Mouse (Mus musculus) E14TG2a.4 (cell line): ENCODE results near the gene Lrrc9.

Source experiments
- CTCF ChIP-seq: conservative IDR thresholded peaks from 2 replicates; pipeline ENCODE4 v1.5.1; 2014; ENCODE audit warnings: low read length
- NANOG ChIP-seq: IDR thresholded peaks from 2 replicates; pipeline ENCODE4 v1.6.1; 2014; ENCODE audit warnings: borderline replicate concordance, low read length, mixed read lengths
- POU5F1 ChIP-seq: IDR thresholded peaks from 2 replicates; pipeline ENCODE4 v1.6.1; 2014; ENCODE audit warnings: low read length, borderline replicate concordance

DNA sequence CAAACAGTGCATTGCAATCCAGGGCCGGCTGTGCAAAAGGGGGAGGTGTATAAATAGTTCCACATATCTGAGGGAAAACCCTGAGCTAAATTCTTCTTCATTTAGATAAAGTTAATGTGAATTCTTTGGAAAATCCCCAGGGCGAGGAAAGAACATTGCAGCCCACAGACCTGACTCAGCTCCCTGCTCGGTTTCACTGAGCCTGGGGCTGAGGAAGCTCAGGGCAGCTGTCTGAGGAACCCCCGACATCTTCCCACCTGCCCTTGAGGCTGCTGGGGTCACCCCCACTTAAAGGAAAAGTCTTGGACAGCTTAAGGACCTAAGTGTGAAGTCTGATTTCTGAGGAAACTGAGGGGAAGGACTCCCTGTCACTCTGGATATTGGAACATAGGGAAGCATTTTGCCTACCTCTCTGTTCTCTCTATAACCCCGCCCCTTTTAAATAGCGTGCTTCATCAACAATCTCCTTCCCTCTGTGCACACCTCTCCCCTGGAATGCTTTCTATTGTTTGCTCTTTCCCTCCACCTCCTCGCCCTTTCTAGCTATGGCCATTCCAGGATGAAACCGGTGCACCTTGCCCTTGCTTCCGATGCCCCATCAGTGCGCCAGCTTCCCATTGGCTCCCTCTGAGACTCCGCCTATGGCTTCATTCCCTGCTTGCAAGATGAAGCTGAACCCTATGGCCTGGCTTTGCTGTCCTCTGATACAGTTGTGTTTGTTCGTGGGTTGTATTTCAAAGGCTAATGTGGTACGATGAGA, 48.4 kb upstream of the Lrrc9 start:
- no peak for TF ChIP-seq CTCF
- peak; percentile 64 for TF ChIP-seq NANOG
- no peak for TF ChIP-seq POU5F1
